Mouse (Mus musculus) CH12.LX (cell line): ENCODE results near the gene Glis1. TPM values are rescaled to one million over a fixed set of nuclear protein-coding genes. Genes with fewer than 3 reads are reported as not detected.
A peak's percentile ranks its signal among the peaks of the same experiment; 100 is the strongest.

Experiments
- DNase-seq: peaks from one replicate; pipeline ENCODE4 v3.0.0-alpha.2; 2013; ENCODE audit errors: extremely low read depth
- H3K27ac ChIP-seq: 2 replicates; pipeline ENCODE4 v1.5.1; 2012; ENCODE audit warnings: low read depth, mild to moderate bottlenecking, control low read depth, moderate library complexity; ENCODE audit not compliant: insufficient read depth
- H3K27me3 ChIP-seq: replicated peaks from 2 replicates; pipeline ENCODE3; 2012; ENCODE audit warnings: inconsistent platforms
- H3K36me3 ChIP-seq, 2 experiments: replicated peaks in 1 of 2; 2 replicates each; pipeline versions ENCODE3 to v1.6.1; 2012; ENCODE audit warnings: inconsistent platforms in 1 of 2, low read length in 1 of 2, mild to moderate bottlenecking in 1 of 2, mixed read lengths in 1 of 2, moderate library complexity in 1 of 2; ENCODE audit not compliant: control insufficient read depth in 1 of 2, insufficient read depth in 1 of 2
- H3K4me1 ChIP-seq, 2 experiments: 2 replicates each; pipeline ENCODE4 v1.6.1; 2012; ENCODE audit warnings: inconsistent platforms in 1 of 2, moderate library complexity in 1 of 2; ENCODE audit not compliant: insufficient read depth in 2 of 2, control insufficient read depth in 1 of 2
- H3K4me2 ChIP-seq: 2 replicates; pipeline ENCODE4 v1.6.1; 2012; ENCODE audit warnings: low read depth, mild to moderate bottlenecking, control low read depth; ENCODE audit not compliant: poor library complexity, insufficient read depth, severe bottlenecking
- H3K4me3 ChIP-seq, 3 experiments: fragments of 150-350 bp in 1 of 3; sonication (generic) in 1 of 3; replicated peaks in 1 of 3; 2 replicates each; pipeline versions ENCODE3 to v1.5.1; 2011 to 2012; ENCODE audit warnings: low read depth in 2 of 3, low read length in 2 of 3, mild to moderate bottlenecking in 2 of 3, moderate library complexity in 2 of 3, control low read depth in 1 of 3, improper control_type of control experiment in 1 of 3, inconsistent platforms in 1 of 3, mixed read lengths in 1 of 3; ENCODE audit not compliant: poor library complexity in 1 of 3
- H3K79me2 ChIP-seq: replicated peaks from 2 replicates; pipeline ENCODE4 v1.6.1; 2012; ENCODE audit warnings: mild to moderate bottlenecking, moderate library complexity; ENCODE audit not compliant: control insufficient read depth, poor library complexity, insufficient read depth, severe bottlenecking; ENCODE audit errors: extremely low read depth
- H3K9ac ChIP-seq: 2 replicates; pipeline ENCODE4 v1.6.1; 2012; ENCODE audit warnings: low read depth, mild to moderate bottlenecking, control low read depth, moderate library complexity; ENCODE audit not compliant: insufficient read depth
- H3K9me3 ChIP-seq: replicated peaks from 2 replicates; pipeline ENCODE3; 2012; ENCODE audit warnings: low read length, inconsistent platforms, mixed read lengths
- CHD1 ChIP-seq: IDR thresholded peaks from 2 replicates; pipeline ENCODE4 v1.6.1; 2012; ENCODE audit warnings: low read depth, low read length, improper control_type of control experiment, inconsistent platforms
- CTCF ChIP-seq, 2 experiments: IDR thresholded peaks in 1 of 2; conservative IDR thresholded peaks in 1 of 2; 2 replicates each; pipeline ENCODE4 v1.5.1; 2011 to 2012; ENCODE audit warnings: low read depth in 2 of 2, low read length in 2 of 2, improper control_type of control experiment in 1 of 2, inconsistent platforms in 1 of 2, mild to moderate bottlenecking in 1 of 2, moderate library complexity in 1 of 2
- E2F4 ChIP-seq: IDR thresholded peaks from 2 replicates; pipeline ENCODE4 v1.6.1; 2011; ENCODE audit warnings: low read depth, low read length, improper control_type of control experiment; ENCODE audit not compliant: insufficient replicate concordance
- EP300 ChIP-seq: IDR thresholded peaks from 2 replicates; pipeline ENCODE4 v1.6.1; 2011; ENCODE audit warnings: low read length, improper control_type of control experiment
- HCFC1 ChIP-seq: IDR thresholded peaks from 2 replicates; pipeline ENCODE4 v1.6.1; 2012; ENCODE audit warnings: low read depth, mild to moderate bottlenecking, inconsistent platforms, low read length, improper control_type of control experiment
- IRF4 ChIP-seq: IDR thresholded peaks from 2 replicates; pipeline ENCODE4 v1.6.1; 2014; ENCODE audit warnings: low read depth, mild to moderate bottlenecking, inconsistent platforms, low read length, improper control_type of control experiment
- KAT2A ChIP-seq: IDR thresholded peaks from 2 replicates; pipeline ENCODE4 v1.6.1; 2012; ENCODE audit warnings: low read length, improper control_type of control experiment, inconsistent platforms; ENCODE audit not compliant: insufficient replicate concordance
- MAFK ChIP-seq: IDR thresholded peaks from 2 replicates; pipeline ENCODE4 v1.6.1; 2011; ENCODE audit warnings: low read length, improper control_type of control experiment; ENCODE audit not compliant: insufficient replicate concordance
- MXI1 ChIP-seq: IDR thresholded peaks from 2 replicates; pipeline ENCODE4 v1.6.1; 2011; ENCODE audit warnings: mild to moderate bottlenecking, low read depth, low read length, improper control_type of control experiment
- MYC ChIP-seq: IDR thresholded peaks from 2 replicates; pipeline ENCODE4 v1.6.1; 2011; ENCODE audit warnings: low read depth, mild to moderate bottlenecking, improper control_type of control experiment, low read length
- NRF1 ChIP-seq: IDR thresholded peaks from 2 replicates; pipeline ENCODE4 v1.6.1; 2014; ENCODE audit warnings: low read depth, mild to moderate bottlenecking, inconsistent platforms, low read length, improper control_type of control experiment, moderate library complexity
- PAX5 ChIP-seq: IDR thresholded peaks from 2 replicates; pipeline ENCODE4 v1.6.1; 2012; ENCODE audit warnings: low read length, inconsistent platforms, mixed read lengths
- RAD21 ChIP-seq: IDR thresholded peaks from 2 replicates; pipeline ENCODE4 v1.6.1; 2011; ENCODE audit warnings: low read depth, mild to moderate bottlenecking, low read length, improper control_type of control experiment, moderate library complexity
- SMC3 ChIP-seq: IDR thresholded peaks from 2 replicates; pipeline ENCODE4 v1.6.1; 2011; ENCODE audit warnings: low read depth, low read length, improper control_type of control experiment
- TBP ChIP-seq: conservative IDR thresholded peaks from 2 replicates; pipeline ENCODE4 v1.6.1; 2011; ENCODE audit warnings: low read depth, low read length, improper control_type of control experiment
- ZC3H11A ChIP-seq: IDR thresholded peaks from 2 replicates; pipeline ENCODE4 v1.6.1; 2012; ENCODE audit warnings: low read depth, mild to moderate bottlenecking, inconsistent platforms, low read length, improper control_type of control experiment
- ZMIZ1 ChIP-seq: IDR thresholded peaks from 2 replicates; pipeline ENCODE4 v1.6.1; 2012; ENCODE audit warnings: low read depth, mild to moderate bottlenecking, inconsistent platforms, low read length, improper control_type of control experiment
- ZNF384 ChIP-seq: IDR thresholded peaks from 2 replicates; pipeline ENCODE4 v1.6.1; 2012; ENCODE audit warnings: low read depth, low read length, improper control_type of control experiment, inconsistent platforms
- dilution Hi-C: fragments of 300-500 bp; cut with MboI; formaldehyde crosslinking; loops from 2 replicates; pipeline ENCODE4 v1.14.3; 2020; ENCODE audit warnings: low sequenced_read_pairs; ENCODE audit not compliant: extremely low pct_unique_long_range_greater_than_20kb, extremely low pct_ligation_motif_present
- in situ Hi-C: fragments of 300-500 bp; cut with MboI; formaldehyde crosslinking; loops from 3 replicates; pipeline ENCODE4 v1.14.3; 2019; ENCODE audit warnings: low sequenced_read_pairs, low pct_ligation_motif_present, low pct_unique_long_range_greater_than_20kb, mixed read lengths
- polyA plus RNA-seq: library from polyadenylated mRNA; unstranded; fragments of >175 nt; gene quantifications from 2 replicates; pipeline ENCODE4 v1.2.1, GENCODE M21; 2012; ENCODE audit warnings: low read depth; ENCODE audit not compliant: insufficient read length
- total RNA-seq, 2 experiments: library from RNA; depleted of rRNA; stranded (reverse); fragments of 300-350 nt in 1 of 2; fragments of >200 nt in 1 of 2; gene quantifications; 2 replicates each; pipeline ENCODE4 v1.2.3; 2012 to 2014

The Glis1 gene
- total and polyA plus RNA-seq, 3 experiments = 0.08 to 2.2 (median 0.17) TPM

DNA sequence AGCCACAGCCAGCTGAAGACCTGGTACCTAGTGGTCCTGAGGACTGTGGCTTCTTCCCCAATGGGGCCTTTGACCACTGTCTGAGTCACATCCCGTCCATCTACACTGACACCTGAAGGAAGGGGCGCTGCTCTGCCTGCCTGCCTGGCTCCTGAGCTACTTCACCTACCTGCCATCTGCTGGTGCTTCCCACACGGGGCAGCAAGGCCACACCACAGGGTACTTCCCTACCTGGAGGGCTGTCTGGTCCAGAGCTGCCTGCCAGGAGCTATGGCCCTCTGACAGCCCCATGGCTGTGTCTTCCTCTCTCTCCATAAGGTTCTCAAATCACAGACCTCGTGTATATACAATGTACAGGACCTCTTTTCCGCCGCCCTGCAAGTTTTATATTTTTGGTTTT, 200.2 kb downstream of the Glis1 start:
- H3K27ac ChIP-seq = no peak overlapping the region
- peaks cover 0 to 17% of the 10 kb centered on the region in 2 experiments for H3K36me3 ChIP-seq
- H3K79me2 ChIP-seq = no peaks in the 10 kb centered on the region
- TF ChIP-seq EP300 (no peak), ZNF384 (no peak), CTCF (conservative IDR thresholded peaks at IDR 0.05 in 1 of 2, IDR thresholded peaks at IDR 0.05 in 1 of 2; ENCODE audit: low read depth in 2 of 2, low read length in 2 of 2) (peak in 1 of 2 experiments; percentile 13; a peak in 1 of 4 replicates), NRF1 (no peak), TBP (no peak), MXI1 (no peak), SMC3 (peak; percentile 21), PAX5 (no peak), ZMIZ1 (no peak), MYC (no peak), HCFC1 (no peak)
- TF ChIP-seq, all 38 proteins: peak for 2
- H3K9me3 ChIP-seq = no peaks in the 10 kb centered on the region
- H3K27me3 ChIP-seq = no peaks in the 10 kb centered on the region
- peaks cover 0 to 14% of the 10 kb centered on the region in 2 experiments; a peak in 2 of 4 replicates for H3K4me1 ChIP-seq
- dilution Hi-C loops (no loop called here), in situ Hi-C loops (loop anchor here (10.0 kb wide), 1 partner anchor 140 kb away; no protein-coding TSS in a partner anchor)
- no peak overlapping the region for H3K4me2 ChIP-seq
- no peak overlapping the region for H3K4me3 ChIP-seq
- DNase-seq = no peak
- no peak overlapping the region for H3K9ac ChIP-seq

- dilution Hi-C loops = no loop called here
- H3K4me1 ChIP-seq = peaks cover 0 to 14% of the 10 kb centered on the region in 2 experiments; a peak in 2 of 4 replicates
- H3K4me3 ChIP-seq = no peak overlapping the region
- H3K9ac ChIP-seq = no peak overlapping the region
- no peak for TF ChIP-seq MYC
- H3K79me2 ChIP-seq = no peaks in the 10 kb centered on the region
- H3K9me3 ChIP-seq = no peaks in the 10 kb centered on the region
- H3K27me3 ChIP-seq = no peaks in the 10 kb centered on the region
- in situ Hi-C loops = loop anchor here (10.0 kb wide), 1 partner anchor 141 kb away; no protein-coding TSS in a partner anchor
- no peak overlapping the region for H3K4me2 ChIP-seq
- no peak overlapping the region for H3K27ac ChIP-seq
- H3K36me3 ChIP-seq = peaks cover 0 to 17% of the 10 kb centered on the region in 2 experiments
- DNase-seq = no peak
Observed at GRCm38 (mm10) chr4:107636099-107636498, 201.7 kb downstream of the Glis1 start.

GRCm38 (mm10) chr4:107637670-107638069, 203.3 kb downstream of the Glis1 start:
- H3K9ac ChIP-seq = no peak overlapping the region
- TF ChIP-seq ZNF384 (no peak), IRF4 (no peak), MAFK (no peak), SMC3 (peak; percentile 78), CTCF (conservative IDR thresholded peaks at IDR 0.05 in 1 of 2, IDR thresholded peaks at IDR 0.05 in 1 of 2; ENCODE audit: low read depth in 2 of 2, low read length in 2 of 2) (peak; percentile 57 to 82), RAD21 (peak; percentile 47), CHD1 (no peak), ZC3H11A (no peak), E2F4 (no peak), KAT2A (no peak), MXI1 (no peak)
- H3K4me1 ChIP-seq = peaks cover 0 to 23% of the 10 kb centered on the region in 2 experiments; a peak in 2 of 4 replicates
- peaks cover 0 to 12% of the 10 kb centered on the region in 2 experiments for H3K36me3 ChIP-seq
- in situ Hi-C loops = loop anchor here (10.0 kb wide), 1 partner anchor 143 kb away; no protein-coding TSS in a partner anchor
- dilution Hi-C loops = no loop called here
- no peak overlapping the region for H3K4me2 ChIP-seq
- no peak overlapping the region for H3K4me3 ChIP-seq
- H3K27me3 ChIP-seq = no peaks in the 10 kb centered on the region
- no peaks in the 10 kb centered on the region for H3K9me3 ChIP-seq
- H3K27ac ChIP-seq = no peak overlapping the region
- peak; percentile 77 for DNase-seq
- no peaks in the 10 kb centered on the region for H3K79me2 ChIP-seq
